Mouse (Mus musculus): ENCODE results near the gene Lclat1.

GRCm38 (mm10) chr17:73119150-73119549, 11.4 kb downstream of the Lclat1 start:
- TF ChIP-seq CTCF (conservative IDR thresholded peaks at IDR 0.05; ENCODE audit: low read length) (no peak), POU5F1 (IDR thresholded peaks at IDR 0.05; ENCODE audit: borderline replicate concordance, low read length) (no peak)

Data from E14TG2a.4 (cell line).